Mouse (Mus musculus) cerebellum, postnatal 14 days (tissue): ENCODE data around the gene Map3k5.

Experiments
- DNase-seq, 2 experiments: peaks; one replicate each; pipeline ENCODE4 v3.0.0; 2021; ENCODE audit warnings: mixed read lengths in 2 of 2

The Map3k5 gene

DNA sequence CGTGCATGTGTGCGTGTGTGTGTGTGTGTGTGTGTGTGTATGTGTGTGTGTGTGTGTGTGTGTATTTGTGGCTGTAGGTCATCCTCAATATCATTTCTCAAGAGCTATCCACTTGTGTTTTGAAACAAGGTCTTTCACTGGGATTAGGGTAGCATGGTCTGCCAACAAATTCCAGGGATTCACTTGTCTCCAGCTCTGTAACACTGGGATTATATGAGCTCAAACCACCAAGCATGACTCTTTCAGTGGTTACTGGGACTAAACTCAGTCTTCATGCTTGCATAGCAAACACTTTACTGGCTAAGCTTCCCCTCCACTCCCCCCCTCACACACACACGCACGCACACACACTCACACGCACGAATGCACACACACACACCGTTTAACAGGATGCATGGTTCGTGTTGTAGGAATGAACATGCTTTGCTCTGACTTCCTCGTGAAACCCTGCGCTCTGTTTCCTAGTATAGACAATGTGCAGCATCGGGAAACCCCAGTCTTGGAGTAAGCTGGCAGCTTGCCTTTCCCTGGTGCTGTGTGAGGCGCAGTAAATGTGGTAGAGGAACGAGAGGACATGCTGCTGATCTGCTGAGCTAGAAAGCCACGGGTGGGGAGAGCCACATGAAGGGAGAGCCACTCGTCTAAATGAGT, 126.2 kb downstream of the Map3k5 start:
- peak; percentile 70 to 73 for DNase-seq

DNA sequence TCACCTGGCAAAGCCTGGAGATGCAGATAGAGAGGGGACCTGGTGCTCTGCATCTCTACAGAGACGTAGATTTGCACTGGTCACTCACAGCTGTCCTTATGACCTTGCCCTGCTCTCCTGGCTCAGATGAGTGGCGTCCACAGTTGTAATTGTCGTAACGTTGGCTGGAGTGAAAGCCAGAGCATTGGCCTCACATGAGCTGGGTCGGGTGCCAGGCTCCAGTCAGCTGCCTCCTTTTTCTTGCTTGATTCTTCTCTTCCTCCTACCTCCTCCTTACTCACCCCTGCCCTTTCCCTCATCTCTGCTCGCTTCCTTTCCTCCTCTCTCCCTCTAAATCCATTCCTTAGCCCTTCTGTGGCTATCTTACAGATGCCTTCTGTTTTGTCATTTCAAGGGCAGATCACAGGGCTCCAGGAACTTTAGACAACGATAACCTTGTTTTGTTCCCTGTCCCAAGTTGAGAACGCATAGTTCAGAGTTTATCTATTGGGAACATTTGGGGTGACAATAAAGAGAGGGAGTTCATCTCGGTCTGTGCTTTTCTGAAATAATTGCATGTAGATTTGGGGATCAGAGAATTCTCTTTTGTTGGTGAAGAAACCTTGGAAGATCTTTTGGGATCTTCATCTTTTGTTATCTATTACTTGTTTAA, 130.4 kb downstream of the Map3k5 start:
- DNase-seq: no peak

DNA sequence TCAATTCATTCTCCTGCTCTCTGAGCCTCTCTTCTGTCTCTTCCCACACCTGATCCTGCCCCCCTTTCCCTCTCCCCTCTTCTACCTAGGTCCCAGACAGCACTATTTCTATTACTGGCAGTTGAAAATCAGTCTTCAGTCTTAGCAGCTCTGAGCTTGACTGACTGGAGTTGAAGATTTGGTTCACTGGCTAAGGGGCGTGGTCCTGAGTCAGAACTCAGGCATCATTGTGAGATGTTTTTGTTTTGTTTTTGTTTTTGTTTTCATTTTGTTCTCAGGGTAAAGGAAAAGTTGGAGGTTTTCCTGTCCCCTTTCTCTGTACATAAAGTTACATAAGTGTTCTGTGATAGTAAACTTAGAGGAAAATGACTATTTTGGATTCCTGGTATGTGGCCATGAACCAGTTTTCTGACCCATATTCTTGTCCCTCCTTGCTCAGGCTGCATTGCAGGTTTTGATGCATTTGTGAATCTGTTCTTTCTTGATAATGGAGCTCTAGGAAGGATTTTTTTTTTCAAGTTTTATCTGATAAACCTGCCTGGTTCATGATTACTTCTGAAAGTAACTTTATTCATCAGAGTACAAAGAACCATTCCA, 131.9 kb downstream of the Map3k5 start:
- DNase-seq: no peak

DNA sequence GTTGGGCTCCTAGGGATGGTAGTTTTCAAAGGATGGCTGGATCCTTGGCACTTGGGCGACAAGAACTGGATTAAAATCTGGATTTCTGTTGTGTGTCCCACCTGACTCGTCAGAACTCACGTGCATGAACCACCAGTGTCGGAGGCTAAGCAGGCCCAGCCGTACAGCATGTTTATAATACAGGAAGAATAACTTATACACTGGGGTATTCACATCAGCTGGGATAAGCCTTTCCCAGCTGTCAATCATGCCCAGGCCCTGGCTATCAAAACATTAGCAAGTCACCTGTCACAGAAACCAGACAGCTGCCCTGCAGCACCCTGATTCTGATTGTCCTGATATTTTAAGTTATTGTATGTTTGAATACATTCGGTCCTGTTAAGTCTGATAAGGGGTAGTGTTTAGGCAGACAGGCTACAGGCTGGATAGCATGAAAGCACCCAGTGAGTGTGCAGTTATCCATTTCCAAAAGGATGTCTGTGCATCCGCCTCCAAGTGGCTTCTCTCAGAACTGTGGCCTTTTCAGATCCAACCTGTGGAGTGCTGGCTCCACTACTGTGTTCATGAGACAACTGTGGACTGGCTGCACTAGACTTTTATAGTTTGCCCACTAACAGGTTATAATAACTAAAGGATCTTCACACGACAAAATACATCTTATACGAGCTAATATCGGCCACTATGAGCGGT, 135.6 kb downstream of the Map3k5 start:
- no peak for DNase-seq

DNA sequence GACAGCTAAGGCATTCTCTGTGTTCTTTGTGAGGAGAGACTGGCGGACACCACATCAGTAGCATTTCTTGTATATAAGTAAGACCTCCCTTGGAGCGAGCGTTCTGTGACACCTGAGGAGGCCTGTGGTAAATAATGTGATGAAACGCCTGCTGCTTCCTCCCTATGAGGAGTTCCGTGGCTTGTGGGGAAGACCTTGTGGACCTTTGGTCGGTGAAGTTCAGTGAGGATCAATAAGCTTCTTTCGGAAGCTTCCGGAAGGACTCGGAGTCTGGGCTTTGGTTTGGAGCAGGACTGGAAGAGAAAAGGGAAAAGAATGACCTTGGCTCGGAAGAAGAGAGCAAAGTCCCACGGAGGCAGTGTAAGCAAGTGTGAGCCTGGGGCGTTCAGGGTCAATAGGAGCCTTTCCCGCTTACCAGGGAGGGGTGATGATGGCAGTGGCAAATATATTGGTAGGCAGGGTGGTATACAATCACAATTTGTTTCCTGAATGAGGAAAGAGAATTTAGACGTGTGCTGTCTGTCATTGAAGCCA, 136.4 kb downstream of the Map3k5 start:
- DNase-seq: no peak

DNA sequence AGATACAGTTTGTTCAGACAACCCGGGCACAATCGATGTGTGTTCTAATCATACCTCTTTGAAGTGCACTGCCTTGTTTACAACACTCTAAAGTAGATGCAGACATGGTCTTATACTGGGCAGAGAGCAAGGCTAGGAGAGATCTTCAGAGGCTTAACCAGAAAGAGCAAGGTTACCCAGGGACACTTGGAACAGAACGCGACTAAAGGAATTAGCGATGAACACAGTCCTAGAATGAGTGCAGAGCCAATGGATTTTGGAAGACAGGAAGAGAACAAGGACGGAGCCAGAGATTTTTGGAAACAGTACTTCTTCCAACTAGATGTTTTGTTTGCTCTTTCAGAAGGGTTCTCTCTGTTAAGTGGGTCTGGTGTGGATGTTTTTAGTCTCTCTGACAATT, 137.4 kb downstream of the Map3k5 start:
- DNase-seq: peak; percentile 24 to 58

DNA sequence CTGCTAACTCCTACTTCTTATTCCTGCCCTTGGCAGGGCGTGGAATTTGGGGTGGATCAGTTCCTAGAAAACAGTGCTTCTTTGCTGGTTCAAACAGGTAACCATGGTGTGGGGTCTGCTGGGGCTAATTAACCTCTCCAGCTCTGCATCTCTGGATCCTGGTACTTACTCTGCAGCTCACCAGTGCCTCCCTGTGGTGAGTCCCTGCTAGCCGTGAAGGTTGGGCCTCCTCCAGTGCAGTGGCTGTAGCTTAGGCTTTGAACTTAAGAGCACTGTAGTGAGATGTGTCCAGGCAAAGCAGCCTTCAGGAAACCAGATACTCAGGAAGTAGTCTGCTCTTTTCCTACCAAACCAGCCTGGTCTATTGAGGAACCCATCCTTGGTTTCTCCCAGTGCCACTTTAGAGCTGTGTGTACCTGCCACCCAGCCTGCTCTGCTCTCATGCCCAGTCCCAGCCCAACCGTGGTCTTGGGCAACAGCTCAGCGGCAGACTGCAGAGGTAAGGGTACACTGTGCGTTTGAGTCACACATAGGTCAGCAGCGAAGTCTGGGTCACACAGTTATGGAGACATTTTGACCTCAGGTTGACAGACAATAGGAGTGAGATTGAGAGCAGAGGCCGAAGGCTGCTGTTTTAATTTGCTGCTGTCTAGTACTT, 139.1 kb downstream of the Map3k5 start:
- DNase-seq: peak; percentile 90 to 91

DNA sequence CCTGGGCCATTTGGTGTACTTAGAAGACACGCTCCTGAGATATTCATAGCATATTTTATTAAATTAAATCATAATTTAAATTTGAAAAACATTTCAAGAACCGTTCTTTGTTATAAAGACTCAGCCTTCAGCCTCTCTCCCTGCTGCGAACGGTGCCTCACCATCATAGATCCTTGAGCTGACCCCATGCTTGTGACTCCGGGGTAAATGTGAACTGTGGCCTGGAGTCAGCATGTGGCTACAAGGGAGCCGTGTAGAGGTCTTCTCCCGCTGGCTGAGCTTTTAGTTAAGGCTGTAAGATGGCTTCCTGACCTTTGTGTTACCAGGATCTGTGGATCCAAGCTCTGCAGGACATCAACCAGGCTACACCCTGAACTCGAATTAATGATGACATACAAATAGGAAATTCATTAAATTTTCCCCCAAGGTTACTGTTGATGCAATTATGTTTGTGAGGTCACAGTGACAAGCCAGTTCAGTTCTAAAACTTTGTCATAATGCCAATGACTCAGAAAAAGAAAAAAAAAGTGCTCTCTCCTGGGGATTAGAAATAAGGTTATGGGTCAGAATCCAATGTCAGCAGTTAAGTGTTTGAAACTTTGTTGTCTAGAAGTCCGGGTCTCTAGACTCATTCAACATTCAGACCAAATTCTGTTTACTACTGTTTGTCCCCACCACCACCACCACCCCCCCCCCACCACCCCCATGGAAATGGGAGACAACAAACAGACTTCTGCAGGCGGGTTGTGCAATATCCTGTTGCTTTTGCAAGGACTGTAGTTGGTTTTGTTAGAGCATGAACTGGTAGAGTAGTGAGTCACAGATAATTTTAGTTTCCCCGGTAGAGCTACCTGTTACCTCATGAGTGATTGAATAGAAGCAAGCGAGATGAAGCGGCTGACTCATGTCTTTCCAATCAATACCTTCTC, 142.5 kb downstream of the Map3k5 start:
- DNase-seq: no peak

DNA sequence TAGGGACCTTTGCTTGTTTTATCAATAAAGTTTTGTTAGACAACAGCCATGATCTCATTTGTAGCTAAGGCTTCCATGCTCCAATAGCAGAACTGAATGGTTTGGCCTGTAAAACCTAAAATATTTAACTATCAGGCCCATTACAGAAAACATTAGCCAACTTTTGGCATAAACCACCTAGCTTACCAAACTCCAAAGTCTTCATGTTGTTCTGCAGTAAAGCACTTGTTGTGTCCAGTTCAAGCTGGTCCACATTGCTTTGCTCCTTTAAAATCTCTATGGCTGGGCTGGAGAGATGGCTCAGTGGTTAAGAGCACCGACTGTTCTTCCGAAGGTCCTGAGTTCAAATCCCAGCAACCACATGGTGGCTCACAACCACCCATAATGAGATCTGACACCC, 144.1 kb downstream of the Map3k5 start:
- DNase-seq: no peak

DNA sequence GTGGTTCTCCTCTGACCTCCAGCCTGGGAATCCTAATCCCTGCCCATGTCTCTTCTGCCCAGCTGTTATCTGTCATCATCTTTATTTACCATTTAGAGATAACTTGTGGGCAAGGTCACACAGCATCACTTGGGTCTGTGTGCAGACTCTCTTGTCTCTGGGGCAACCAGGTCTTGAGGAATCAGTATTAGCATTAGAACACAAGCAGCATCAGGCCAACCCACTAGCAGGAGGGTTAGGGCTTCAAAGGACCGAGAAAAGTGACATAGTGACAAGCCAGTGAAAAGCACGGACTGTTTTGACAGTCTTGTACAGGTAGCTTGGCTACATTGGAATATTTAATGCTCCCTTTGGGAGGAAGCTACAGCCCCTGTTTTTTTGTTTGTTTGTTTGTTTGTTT, 153.6 kb downstream of the Map3k5 start:
- no peak for DNase-seq

DNA sequence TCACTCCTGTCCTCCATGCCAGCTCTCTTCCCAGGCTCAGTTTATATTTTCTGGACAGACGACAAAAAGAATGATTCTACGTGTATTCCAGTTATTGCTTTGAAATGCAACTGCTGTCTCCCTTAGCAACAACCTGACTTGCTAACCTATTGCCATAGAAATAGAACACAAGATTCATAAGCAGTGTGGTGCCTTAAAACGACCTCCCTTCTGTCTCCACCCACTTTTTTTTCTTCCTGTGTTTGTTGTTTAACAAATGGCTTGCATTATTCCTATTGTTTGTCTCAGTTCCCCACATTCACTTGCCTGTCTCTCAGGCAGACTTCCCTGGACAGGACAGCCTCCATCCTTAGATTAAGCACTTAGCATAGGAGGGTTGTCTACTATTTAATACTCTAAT, 154.8 kb downstream of the Map3k5 start:
- DNase-seq: no peak

DNA sequence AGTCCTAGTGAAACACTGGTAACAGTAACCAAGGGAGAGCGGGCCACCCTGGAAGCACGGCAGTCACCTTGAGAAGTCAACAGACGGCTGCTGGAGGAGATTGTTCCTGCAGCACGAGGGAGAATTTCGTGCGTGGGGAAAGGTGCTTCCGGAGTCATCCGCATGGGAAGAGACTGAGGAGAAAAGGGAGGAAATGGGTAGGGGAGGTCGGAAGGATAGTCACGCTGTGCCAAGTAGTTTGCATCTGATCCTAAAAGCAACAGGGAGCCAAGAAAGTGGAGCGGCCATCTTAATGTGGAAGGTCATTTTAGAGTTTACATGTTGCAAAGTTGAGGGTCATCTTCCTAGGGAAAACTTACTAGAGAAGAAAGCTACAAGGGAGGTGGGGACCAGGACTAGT, 155.9 kb downstream of the Map3k5 start:
- no peak for DNase-seq

DNA sequence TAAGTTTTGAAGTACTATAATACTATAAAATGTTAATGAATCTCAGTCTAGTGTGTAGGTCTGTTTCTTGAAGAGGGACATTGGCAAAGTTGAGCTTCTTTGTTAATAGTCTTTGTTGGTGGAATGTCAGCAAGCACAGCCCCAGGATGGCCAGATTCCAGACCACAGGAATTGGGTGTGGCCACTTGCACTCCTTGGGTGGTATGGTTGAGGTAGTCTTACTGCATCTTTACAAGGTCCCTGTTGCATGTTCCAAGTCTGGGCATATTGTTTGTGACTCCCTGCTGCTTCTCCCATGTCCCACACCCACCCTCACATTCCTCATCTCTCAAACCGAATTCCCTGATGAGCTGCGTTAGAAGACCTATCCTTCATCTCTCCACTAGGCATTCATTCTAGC, 157.1 kb downstream of the Map3k5 start:
- DNase-seq: no peak

DNA sequence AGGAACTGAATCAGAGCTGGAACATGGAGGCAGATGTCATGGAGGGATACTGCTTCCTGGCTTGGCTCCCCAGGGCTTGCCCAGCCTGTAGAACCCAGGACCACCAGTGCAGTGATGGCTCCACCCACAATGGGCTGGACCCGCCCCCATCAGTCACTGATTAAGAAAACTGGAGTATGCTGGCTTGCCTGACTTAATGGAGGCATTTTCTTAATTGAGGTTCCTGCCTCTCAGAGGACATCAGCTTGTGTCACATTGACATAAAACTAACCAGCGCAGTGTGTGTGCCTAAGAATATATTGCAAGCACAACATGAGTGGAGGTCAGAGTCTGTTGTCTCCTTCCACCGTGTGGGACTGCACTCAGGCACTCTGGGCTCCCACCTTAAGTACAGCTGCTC, 158.1 kb downstream of the Map3k5 start:
- no peak for DNase-seq

DNA sequence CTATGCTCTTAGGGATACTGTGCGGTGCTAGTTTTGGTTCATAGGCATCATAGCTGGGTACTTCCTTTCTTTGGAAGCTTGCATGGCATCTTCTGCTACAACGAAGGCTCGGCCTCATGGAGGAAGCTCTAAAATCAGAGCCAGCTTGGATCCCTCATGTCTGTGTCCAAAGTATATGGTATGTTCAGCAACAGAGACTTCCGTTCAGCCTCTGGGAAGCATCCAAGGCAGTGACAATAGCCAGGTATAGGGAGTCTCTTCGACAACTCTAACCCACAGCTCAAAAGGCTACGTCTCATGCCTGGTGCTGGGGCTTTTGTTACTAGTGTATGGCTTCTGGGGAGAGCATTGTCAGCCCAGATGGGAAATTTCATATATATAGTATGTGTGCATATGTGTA, 167.2 kb downstream of the Map3k5 start:
- DNase-seq: no peak

DNA sequence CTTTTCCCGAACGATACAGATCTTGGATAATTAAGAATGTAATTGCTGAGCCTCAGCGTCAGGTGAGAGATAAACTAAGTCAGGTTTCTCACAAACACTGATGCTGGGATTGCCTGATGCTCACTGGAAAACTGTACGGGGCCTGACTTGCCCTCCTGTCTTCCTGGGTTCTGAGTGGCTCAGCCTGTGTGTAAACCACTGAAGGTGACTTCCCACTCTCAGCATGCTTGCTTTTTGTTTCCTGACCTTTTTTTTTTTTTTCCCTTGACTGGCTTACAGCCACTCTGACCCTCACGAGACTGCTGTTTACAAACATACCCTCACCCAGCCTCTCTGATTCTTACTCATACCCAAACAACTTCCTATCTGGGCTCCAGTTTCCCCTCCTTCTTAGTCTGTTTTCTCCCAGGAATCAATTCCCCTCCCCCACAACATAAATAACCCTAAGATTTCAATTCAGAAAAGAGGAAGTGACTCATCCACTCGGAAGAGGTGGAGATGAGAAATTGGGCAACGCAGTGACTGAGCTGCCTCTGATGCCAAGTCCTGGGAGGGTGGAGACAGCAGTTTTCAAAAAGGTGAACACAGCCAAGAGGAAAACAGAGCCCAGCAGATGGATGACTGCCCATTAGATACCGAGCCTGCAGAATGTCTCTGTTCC, 170.1 kb downstream of the Map3k5 start:
- peak; percentile 84 to 86 for DNase-seq

DNA sequence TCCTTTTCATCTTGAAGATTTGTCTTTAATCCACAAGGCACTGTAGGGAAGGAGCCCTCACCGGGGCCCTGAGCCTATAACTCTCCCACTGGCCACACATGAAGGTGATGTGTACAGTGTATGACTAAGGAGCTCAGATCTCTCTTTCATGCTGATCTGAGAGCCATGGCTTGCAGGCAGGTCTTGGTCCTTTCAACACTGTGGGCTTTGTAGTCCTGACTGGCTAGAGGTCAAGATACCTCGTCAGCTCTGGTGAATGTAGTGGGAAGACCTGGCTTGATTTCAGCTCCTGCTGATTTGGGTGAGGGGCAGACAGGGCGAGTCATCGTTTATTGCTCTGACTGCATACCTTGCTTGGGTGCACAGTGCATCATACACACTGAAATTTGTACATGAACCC, 171.3 kb downstream of the Map3k5 start:
- peak; percentile 36 to 37 for DNase-seq

DNA sequence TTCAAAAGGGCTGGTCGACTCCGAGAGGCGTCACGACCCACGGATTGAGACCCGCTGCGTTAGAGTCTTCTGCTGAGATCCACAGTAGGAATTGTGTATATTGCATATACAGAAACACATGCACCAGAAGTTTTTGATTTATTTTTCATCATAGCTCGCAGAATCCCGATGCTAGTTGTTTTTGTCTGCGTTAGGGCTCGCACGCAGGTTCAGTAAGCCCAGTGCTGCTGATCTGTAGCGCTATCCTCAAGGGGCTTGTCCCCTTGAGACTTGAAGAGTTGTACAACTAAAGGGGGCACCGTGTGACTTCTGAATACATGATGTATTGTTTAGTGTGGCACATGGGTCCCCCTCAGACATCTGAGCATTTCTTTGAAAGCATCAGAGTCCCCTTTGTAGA, 172.8 kb downstream of the Map3k5 start:
- DNase-seq: no peak

DNA sequence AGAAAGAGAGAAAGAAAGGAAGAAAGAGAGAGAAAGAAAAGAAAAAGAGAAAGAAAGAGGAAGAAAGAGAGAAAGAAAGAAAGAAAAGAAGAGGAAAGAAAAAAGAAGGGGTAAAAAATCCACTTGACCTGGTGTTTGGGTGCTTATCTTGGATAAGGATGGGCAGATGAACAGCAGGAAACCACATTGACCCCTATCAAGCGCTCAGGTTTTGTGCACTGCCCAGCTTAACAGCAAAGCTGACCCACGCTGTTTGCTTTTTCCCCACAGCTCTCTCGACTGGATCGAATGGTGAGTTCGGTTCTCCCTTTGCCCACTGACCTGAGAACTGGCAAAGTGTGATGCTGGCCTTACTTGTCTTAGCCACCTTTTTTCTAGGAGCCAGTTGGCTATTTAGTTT, 177.2 kb downstream of the Map3k5 start:
- DNase-seq: no peak

DNA sequence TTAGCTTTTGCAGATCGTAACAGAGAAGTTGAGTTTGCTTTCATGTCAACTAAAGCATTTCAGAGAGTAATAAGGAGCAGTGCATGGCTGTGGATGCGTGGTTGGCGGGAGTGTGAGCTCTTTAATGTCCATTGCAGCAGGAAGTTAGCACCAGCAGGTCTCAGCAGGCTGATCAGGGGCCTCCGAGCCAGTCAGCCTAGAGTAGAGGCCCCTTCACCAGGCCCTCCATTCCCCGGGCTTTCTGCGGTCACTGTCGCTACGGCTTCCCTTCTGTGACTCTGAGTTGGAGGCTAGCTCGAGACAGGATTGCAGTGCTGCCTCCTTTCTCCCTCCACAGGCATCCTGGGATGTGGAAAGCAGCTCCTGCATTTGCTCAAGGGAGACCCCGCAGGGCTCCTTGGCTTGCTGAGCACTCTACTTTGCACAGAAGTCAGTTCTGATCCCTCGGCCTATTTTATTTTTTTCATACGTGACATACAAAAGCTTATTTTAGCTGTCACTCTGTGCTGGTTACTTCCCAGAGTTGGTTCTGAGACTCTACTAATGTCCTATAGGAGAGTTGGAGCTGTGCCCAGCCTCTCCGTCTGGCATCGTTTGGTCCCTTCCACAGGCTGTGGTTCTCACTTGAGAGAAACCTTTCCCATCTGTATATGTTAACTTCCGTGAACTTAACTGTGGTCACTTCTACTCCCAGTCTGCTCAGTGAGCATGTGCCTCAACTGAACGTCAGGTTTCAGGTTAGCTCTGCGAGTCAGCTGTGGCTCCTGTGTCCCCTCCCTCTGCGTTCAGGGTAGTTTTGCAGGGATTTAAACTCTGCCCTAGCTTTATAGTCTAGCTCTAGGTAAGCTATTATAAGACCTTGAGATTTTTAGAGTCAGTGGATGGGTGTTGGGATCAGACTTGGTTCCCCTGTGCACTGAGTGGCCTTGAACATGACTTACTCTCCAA, 178.0 kb downstream of the Map3k5 start:
- DNase-seq: peak; percentile 56 to 59
